Mouse (Mus musculus) 3134 (cell line): ENCODE data around the gene Apobec2.
"Not testable (repeated sequence)": the region's sequence is repeated elsewhere in the genome, so short reads cannot be mapped to it uniquely, and the experiment has no call there.

ENCODE experiments used
- DNase-seq: peaks from one replicate; pipeline ENCODE4 v3.0.0-alpha.2; 2011; ENCODE audit warnings: low spot score; ENCODE audit not compliant: insufficient read length; ENCODE audit errors: extremely low read depth

The Apobec2 gene

GRCm38 (mm10) chr17:48432158-48432980 is at the start of gene Apobec2:
Gene Apobec2, minus strand, starts transcription at chr17:48432930.
- DNase-seq: no peak

DNA sequence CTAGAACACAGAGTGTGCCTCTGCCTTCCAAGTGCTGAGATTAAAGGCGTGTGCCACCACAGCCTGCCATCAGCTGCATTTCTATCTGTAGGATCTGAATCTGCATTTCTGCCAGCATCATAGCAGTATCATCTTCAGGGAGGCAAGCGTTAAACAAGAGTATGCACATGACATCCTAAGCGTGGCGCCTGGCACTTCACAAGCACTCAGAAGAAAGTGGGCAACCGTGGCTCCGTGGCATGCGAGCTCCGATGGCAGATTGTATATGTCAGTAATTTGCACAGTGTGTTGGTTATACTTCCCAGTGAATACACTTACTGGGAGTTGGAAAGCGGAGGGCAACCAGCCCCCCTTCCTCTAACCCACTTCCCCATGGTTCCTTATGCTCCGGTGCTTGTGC is 47.2 kb upstream of the Apobec2 start:
- no peak for DNase-seq

- DNase-seq: no peak
These were observed 42.7 kb upstream of the Apobec2 start for GRCm38 (mm10) chr17:48475444-48475843.

- not testable (repeated sequence) for DNase-seq
These were observed 41.6 kb upstream of the Apobec2 start for GRCm38 (mm10) chr17:48474282-48474681.

DNA sequence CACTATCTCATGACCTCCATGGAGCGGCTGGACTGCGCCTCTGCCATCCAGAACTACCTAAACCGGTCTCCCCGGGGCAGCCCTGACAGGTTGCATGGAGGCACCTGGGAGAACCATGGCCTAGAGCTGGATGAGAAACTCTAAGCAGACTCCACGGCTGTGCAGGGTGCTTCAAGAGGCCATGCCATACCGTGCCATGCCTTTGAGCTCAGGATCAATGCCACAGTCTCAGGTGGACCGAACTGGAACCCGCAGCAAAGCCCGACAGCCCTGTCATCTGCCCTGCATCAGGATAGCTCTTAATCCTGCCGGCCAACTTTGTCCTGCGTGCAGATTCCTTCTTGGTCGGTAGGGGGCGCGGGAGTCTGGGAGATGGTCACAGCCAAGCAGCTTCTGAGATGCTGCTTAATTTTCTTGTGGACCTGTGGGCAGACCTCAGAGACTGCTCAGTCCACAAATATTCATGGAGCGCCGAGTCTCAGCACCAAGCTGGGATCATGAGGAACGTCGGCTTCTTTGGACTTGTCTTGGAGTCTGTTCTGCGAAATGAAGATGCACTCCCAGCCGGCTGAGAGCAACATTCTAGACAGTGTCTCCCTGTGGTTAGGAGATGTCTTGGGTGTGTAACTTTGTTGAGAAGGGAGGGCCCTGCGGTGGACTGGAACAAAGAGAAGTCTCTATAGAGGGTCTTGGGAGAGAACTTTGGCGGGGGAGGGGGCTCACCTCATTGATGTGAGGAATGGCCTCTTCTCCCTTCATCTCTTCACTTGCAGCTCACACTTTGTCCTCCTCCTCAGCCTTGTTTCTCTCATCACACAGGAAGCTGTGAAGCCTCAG is 34.9 kb upstream of the Apobec2 start:
- peak; percentile 51 for DNase-seq

DNA sequence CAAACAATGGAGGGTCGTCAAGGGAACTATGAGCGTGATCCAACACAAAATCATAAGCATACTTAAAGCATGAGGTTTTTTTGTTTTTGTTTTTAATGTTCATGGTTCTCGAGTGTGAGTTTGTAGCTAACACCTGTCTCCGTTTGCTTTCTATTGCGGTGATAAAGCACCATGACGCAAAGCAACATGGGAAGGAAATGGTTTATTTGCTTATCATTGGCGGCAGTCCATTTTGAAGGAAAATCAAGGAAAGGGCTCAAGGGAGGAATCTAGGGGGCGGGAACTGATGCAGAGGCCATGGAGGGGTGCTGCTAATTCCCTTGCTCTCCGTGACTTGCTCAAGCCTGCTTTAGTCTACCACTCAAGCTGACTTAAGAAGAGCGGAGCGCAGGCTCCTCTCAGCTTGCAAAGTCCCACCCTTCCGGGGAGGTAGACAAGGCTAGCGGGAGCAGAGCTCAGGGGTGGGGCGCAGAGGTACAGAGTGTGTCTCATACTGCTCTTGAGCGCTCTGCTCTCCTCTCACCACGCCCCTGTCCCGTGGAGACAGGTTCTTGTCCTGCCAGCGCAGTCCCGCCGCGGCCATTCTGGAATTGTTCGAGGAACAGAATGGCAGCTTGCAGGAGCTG is 34.2 kb upstream of the Apobec2 start:
- no peak for DNase-seq

DNA sequence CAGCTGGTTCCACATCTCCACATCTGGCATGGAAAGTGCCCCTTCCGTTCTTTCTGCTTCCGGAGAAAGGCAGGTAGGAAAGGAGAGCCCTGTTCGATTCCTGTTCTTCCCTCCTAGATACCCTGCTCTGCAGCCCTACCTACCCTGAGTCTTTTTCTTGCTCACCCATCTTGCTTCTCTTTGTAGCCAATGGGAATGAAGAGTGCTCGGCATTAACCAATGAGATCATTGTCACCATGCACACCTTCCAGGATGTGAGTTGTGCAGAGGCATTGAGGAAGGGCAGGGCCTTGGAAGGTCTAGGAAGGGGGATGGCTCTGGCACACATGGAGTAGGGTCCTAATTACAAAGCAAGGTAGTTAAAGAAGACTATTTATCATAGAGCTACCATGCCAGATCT is 30.7 kb upstream of the Apobec2 start:
- DNase-seq: no peak

DNA sequence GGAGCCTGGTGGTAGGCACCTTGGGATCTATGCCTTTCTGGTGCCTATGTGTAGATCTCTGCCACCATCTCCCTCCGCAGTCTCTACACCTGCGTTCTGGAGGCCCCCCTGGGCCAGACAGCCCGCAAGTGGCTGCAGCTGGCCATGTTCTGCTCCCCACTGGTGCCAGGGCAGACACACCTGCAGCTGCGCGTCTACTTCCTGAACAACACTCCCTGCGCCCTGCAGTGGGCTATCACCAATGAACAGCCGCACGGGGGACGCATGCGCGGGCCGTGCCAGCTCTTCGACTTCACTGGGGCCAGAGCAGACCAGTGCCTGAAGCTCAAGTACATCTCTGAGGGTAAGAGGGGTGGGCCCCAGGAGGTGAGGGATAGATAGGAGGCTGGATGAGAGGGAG is 29.4 kb upstream of the Apobec2 start:
- DNase-seq: no peak

- no peak for DNase-seq
These were observed 25.4 kb upstream of the Apobec2 start for GRCm38 (mm10) chr17:48457971-48458653.

GRCm38 (mm10) chr17:48455955-48456354 is 23.2 kb upstream of the Apobec2 start:
- DNase-seq: no peak

GRCm38 (mm10) chr17:48454688-48455087 is 22.0 kb upstream of the Apobec2 start, which contains the start of gene Unc5cl:
Gene Unc5cl, plus strand, starts transcription at chr17:48454901.
- no peak for DNase-seq

DNA sequence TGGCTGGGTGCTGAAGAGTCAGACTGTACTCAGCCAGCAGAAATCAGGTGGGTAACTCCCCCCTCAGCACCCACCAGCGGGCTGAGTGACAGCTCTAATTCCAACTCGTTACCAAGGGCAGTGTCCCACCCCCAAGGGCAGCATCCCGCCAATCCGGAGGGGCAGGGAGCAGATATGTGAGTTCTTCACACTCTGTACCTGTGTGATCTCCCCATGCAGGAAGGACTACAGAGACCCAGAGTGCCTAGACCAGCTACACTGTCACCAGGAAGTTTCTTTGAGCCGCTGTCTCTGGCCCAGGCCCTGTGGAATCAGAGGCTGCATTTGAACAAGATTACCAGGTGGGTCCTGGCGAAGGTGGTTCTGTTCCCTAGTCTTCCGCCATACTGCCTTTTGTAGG is 21.5 kb upstream of the Apobec2 start:
- no peak for DNase-seq

- no peak for DNase-seq
These were observed 20.8 kb upstream of the Apobec2 start for GRCm38 (mm10) chr17:48453489-48453888.

GRCm38 (mm10) chr17:48451753-48452444 is 19.2 kb upstream of the Apobec2 start:
- peak; percentile 27 for DNase-seq

DNA sequence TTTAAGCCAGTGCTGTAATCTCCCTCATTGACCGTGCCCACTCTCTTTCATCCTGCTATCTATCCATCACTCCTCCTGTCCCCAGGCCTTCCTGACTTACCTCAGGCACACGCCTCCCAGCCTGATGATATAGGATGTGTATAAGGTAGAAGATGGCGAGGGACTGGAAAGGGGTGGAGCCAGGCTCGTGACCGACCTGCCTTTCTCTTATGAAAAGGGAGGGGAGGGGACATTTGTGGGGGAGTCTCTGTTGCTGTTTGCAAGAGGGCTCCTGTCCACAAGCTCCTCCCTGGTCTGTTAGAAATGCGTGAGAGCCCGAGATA is 18.6 kb upstream of the Apobec2 start, which contains the start of gene Tspo2:
TSS of gene Tspo2 (minus strand) at position 170 of the 323 bp plus-strand sequence.
- no peak for DNase-seq

GRCm38 (mm10) chr17:48450666-48451352 is 18.1 kb upstream of the Apobec2 start:
- no peak for DNase-seq

GRCm38 (mm10) chr17:48447675-48448074 is 14.9 kb upstream of the Apobec2 start:
- DNase-seq: no peak

- no peak for DNase-seq
These were observed 10.9 kb upstream of the Apobec2 start for GRCm38 (mm10) chr17:48443542-48444145.
